Mouse (Mus musculus): ENCODE results near the gene Samd4b. TPM values are rescaled to one million over a fixed set of nuclear protein-coding genes. Genes with fewer than 3 reads are reported as not detected.

Gene Samd4b
- polyA plus RNA-seq, 1 experiment from 2014 or later, result 35.6 TPM

- ATAC-seq (ENCODE audit: low FRiP score), result no peak
- Histone ChIP-seq H3K9me3 (no peaks in the 10 kb centered on the region), H3K36me3 (replicated peaks) (no peaks in the 10 kb centered on the region), H3K4me2 (no peak overlapping the region), H3K27me3 (no peaks in the 10 kb centered on the region), H3K4me3 (replicated peaks) (no peak overlapping the region), H3K9ac (no peak overlapping the region), H3K4me1 (peaks cover 42% of the 10 kb centered on the region), H3K27ac (no peak overlapping the region)
- WGBS, result 87% methylated on average over 6 of the region's 6 CpGs
Measured at GRCm38 (mm10) chr7:28585001-28585400, 12.9 kb downstream of the Samd4b start.

- Histone ChIP-seq H3K27ac (no peak overlapping the region), H3K4me1 (peaks cover 46% of the 10 kb centered on the region), H3K27me3 (no peaks in the 10 kb centered on the region), H3K9ac (0 out of 2 replicates have a peak overlapping the region, but pooled peaks have one; percentile 12), H3K9me3 (no peaks in the 10 kb centered on the region), H3K36me3 (replicated peaks) (no peaks in the 10 kb centered on the region), H3K4me2 (no peak overlapping the region), H3K4me3 (replicated peaks) (no peak overlapping the region)
- 88% methylated on average over 4 of the region's 4 CpGs for WGBS
- no peak for ATAC-seq (ENCODE audit: low FRiP score)
Measured at GRCm38 (mm10) chr7:28584468-28584867, 13.5 kb downstream of the Samd4b start.

GRCm38 (mm10) chr7:28583570-28584344, 14.2 kb downstream of the Samd4b start:
- H3K4me1 ChIP-seq, result peaks cover 43% of the 10 kb centered on the region
- no peaks in the 10 kb centered on the region for H3K9me3 ChIP-seq
- H3K9ac ChIP-seq, result peak overlapping the region; percentile 12; the same call in 1 of the 2 replicates
- H3K4me3 ChIP-seq (replicated peaks), result no peak overlapping the region
- H3K36me3 ChIP-seq (replicated peaks), result peaks cover 4% of the 10 kb centered on the region; the same call in 1 of the 2 replicates
- no peaks in the 10 kb centered on the region for H3K27me3 ChIP-seq
- ATAC-seq (ENCODE audit: low FRiP score), result no peak
- H3K27ac ChIP-seq, result peak overlapping the region; percentile 42; the same call in 1 of the 2 replicates
- WGBS, result 87% methylated on average over 8 of the region's 8 CpGs
- H3K4me2 ChIP-seq, result no peak overlapping the region

- no peak overlapping the region for H3K4me2 ChIP-seq
- no peak for ATAC-seq (ENCODE audit: low FRiP score)
- no peaks in the 10 kb centered on the region for H3K9me3 ChIP-seq
- peaks cover 37% of the 10 kb centered on the region for H3K4me1 ChIP-seq
- H3K4me3 ChIP-seq (replicated peaks), result no peak overlapping the region
- H3K27ac ChIP-seq, result no peak overlapping the region
- no peaks in the 10 kb centered on the region for H3K27me3 ChIP-seq
- H3K36me3 ChIP-seq (replicated peaks), result peaks cover 4% of the 10 kb centered on the region; the same call in 1 of the 2 replicates
- 87% methylated on average over 11 of the region's 11 CpGs for WGBS
- H3K9ac ChIP-seq, result no peak overlapping the region
Measured at GRCm38 (mm10) chr7:28582841-28583240, 15.1 kb downstream of the Samd4b start.

GRCm38 (mm10) chr7:28581721-28582120, 16.2 kb downstream of the Samd4b start:
- Histone ChIP-seq H3K4me1 (peaks cover 32% of the 10 kb centered on the region), H3K36me3 (replicated peaks) (peaks cover 4% of the 10 kb centered on the region; the same call in 1 of the 2 replicates), H3K4me2 (no peak overlapping the region), H3K27me3 (no peaks in the 10 kb centered on the region), H3K9me3 (no peaks in the 10 kb centered on the region), H3K4me3 (replicated peaks) (no peak overlapping the region), H3K9ac (no peak overlapping the region), H3K27ac (no peak overlapping the region)
- ATAC-seq (ENCODE audit: low FRiP score), result no peak
- WGBS, result 87% methylated on average over 4 of the region's 4 CpGs

- 71% methylated on average over 5 of the region's 5 CpGs for WGBS
- Histone ChIP-seq H3K4me3 (replicated peaks) (no peak overlapping the region), H3K9ac (no peak overlapping the region), H3K36me3 (replicated peaks) (peaks cover 4% of the 10 kb centered on the region; the same call in 1 of the 2 replicates), H3K27ac (no peak overlapping the region), H3K9me3 (no peaks in the 10 kb centered on the region), H3K4me2 (no peak overlapping the region), H3K4me1 (peaks cover 22% of the 10 kb centered on the region), H3K27me3 (no peaks in the 10 kb centered on the region)
- no peak for ATAC-seq (ENCODE audit: low FRiP score)
Measured at GRCm38 (mm10) chr7:28579826-28580225, 18.1 kb downstream of the Samd4b start.

GRCm38 (mm10) chr7:28578543-28579053, 19.3 kb downstream of the Samd4b start:
- Histone ChIP-seq H3K27ac (no peak overlapping the region), H3K4me3 (replicated peaks) (no peak overlapping the region), H3K9ac (no peak overlapping the region), H3K9me3 (no peaks in the 10 kb centered on the region), H3K36me3 (replicated peaks) (peaks cover 4% of the 10 kb centered on the region; the same call in 1 of the 2 replicates), H3K27me3 (no peaks in the 10 kb centered on the region), H3K4me2 (no peak overlapping the region), H3K4me1 (peaks cover 19% of the 10 kb centered on the region)
- 85% methylated on average over 5 of the region's 5 CpGs for WGBS
- no peak for ATAC-seq (ENCODE audit: low FRiP score)

GRCm38 (mm10) chr7:28577826-28578542, 20.0 kb downstream of the Samd4b start:
- 85% methylated on average over 9 of the region's 9 CpGs for whole genome bisulfite sequencing
- no peak overlapping the region for H3K9ac ChIP-seq
- peaks cover 4% of the 10 kb centered on the region; the same call in 1 of the 2 replicates for H3K36me3 ChIP-seq (replicated peaks)
- H3K4me1 ChIP-seq, result peaks cover 18% of the 10 kb centered on the region
- H3K9me3 ChIP-seq, result no peaks in the 10 kb centered on the region
- no peaks in the 10 kb centered on the region for H3K27me3 ChIP-seq
- H3K4me2 ChIP-seq, result no peak overlapping the region
- no peak for ATAC-seq (ENCODE audit: low FRiP score)
- no peak overlapping the region for H3K27ac ChIP-seq
- no peak overlapping the region for H3K4me3 ChIP-seq (replicated peaks)

GRCm38 (mm10) chr7:28576271-28576914, 21.6 kb downstream of the Samd4b start:
- Histone ChIP-seq H3K27ac (no peak overlapping the region), H3K4me1 (peaks cover 23% of the 10 kb centered on the region), H3K9ac (no peak overlapping the region), H3K4me3 (replicated peaks) (no peak overlapping the region), H3K36me3 (replicated peaks) (peaks cover 4% of the 10 kb centered on the region; the same call in 1 of the 2 replicates), H3K4me2 (no peak overlapping the region), H3K27me3 (no peaks in the 10 kb centered on the region), H3K9me3 (no peaks in the 10 kb centered on the region)
- 82% methylated on average over 5 of the region's 5 CpGs for WGBS
- no peak for ATAC-seq (ENCODE audit: low FRiP score)

- no peak overlapping the region for H3K4me2 ChIP-seq
- 93% methylated on average over 11 of the region's 11 CpGs for WGBS
- H3K36me3 ChIP-seq (replicated peaks), result peaks cover 4% of the 10 kb centered on the region; the same call in 1 of the 2 replicates
- no peaks in the 10 kb centered on the region for H3K9me3 ChIP-seq
- H3K9ac ChIP-seq, result no peak overlapping the region
- no peak for ATAC-seq (ENCODE audit: low FRiP score)
- H3K4me3 ChIP-seq (replicated peaks), result no peak overlapping the region
- no peak overlapping the region for H3K27ac ChIP-seq
- no peaks in the 10 kb centered on the region for H3K27me3 ChIP-seq
- peaks cover 25% of the 10 kb centered on the region for H3K4me1 ChIP-seq
Measured at GRCm38 (mm10) chr7:28575597-28575996, 22.3 kb downstream of the Samd4b start.

GRCm38 (mm10) chr7:28573236-28573635, 24.7 kb downstream of the Samd4b start:
- Histone ChIP-seq H3K9ac (no peak overlapping the region), H3K36me3 (replicated peaks) (peaks cover 9% of the 10 kb centered on the region; the same call in 1 of the 2 replicates), H3K27me3 (no peaks in the 10 kb centered on the region), H3K9me3 (no peaks in the 10 kb centered on the region), H3K4me2 (no peak overlapping the region), H3K4me3 (replicated peaks) (no peak overlapping the region), H3K27ac (no peak overlapping the region), H3K4me1 (peaks cover 16% of the 10 kb centered on the region)
- 98% methylated on average over 3 of the region's 3 CpGs for WGBS
- no peak for ATAC-seq (ENCODE audit: low FRiP score)

GRCm38 (mm10) chr7:28572689-28573088, 25.3 kb downstream of the Samd4b start:
- Histone ChIP-seq H3K27ac (no peak overlapping the region), H3K36me3 (replicated peaks) (peaks cover 14% of the 10 kb centered on the region), H3K4me3 (replicated peaks) (no peak overlapping the region), H3K4me1 (peaks cover 16% of the 10 kb centered on the region), H3K9me3 (no peaks in the 10 kb centered on the region), H3K4me2 (no peak overlapping the region), H3K9ac (no peak overlapping the region), H3K27me3 (no peaks in the 10 kb centered on the region)
- ATAC-seq (ENCODE audit: low FRiP score), result no peak
- WGBS, result 86% methylated on average over 5 of the region's 5 CpGs

Data from forebrain, embryonic 12.5 days (tissue).